Mouse (Mus musculus) embryo, embryonic 11 days (tissue): Measurements from ENCODE around the gene Ctsh.
"Not testable (repeated sequence)": the region's sequence is repeated elsewhere in the genome, so short reads cannot be mapped to it uniquely, and the experiment has no call there.

ENCODE experiments used
- DNase-seq: peaks from one replicate; pipeline ENCODE4 v3.0.0-alpha.2; 2015

Ctsh gene

DNA sequence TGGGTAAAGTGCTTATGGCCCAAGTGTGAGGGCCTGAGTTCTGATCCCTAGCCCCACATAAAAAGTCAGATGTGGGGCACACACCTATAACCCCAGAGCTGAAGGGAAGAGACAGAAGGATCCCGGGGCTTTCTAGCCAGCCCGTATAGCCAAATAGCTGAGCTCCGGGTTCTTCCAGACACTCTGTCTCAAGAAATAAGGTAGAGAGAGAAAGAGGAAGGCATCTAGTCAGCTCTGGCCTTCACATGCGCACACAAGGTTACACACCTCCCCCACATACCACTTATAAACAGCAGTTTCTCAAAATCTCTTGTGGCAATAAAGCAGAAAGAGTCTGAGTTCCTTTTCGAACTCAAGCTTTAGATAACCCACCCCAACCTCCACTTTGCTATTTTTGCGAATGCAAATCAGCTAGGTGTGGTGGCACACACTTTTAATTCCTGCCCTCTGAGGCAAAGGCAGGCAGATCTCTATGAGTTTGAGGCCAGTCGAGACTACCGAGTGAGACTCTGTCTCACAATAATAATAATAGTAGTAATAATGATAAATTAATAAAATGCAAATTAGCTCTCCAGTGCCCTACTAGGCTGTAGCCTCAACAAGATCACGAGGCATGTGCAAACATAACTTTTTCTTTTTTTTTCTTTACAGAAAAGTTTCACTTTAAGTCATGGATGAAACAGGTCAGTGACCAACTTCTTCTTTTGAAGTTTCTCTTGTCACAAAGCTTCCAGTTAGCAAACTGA is 6.0 kb downstream of the Ctsh start:
- DNase-seq, result no peak

DNA sequence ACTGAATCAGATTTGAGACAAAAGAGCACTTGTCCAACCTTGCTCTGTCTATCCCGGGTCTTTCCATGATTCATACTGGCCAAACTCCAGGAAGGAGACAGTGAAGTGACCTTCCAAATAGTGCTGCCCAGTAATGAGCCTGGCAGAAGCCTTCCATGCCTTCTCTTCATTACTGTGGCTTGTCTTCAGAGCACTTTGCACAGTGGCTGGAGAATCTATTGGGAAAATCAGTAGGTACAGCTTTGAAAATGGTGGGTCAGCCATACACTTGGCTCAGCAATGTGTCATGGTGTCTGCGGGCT is 6.6 kb downstream of the Ctsh start:
- DNase-seq, result no peak

DNA sequence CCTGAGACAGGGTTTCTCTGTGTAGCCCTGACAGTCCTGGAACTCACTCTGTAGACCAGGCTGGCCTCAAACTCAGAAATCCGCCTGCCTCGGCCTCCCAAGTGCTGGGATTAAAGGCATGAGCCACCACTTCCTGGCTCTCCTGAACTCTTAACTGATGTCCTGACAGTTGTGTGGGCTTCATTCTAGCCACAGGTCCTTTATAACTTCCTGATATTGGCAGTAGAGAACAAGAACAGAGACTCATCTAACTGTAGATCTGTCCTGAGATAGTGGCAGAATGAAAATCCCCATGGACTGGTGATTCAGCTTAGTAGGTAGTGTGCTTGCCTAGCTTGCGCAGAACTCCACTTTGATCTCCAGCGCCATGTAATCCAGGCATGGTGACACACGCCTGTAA is 7.0 kb downstream of the Ctsh start:
- not testable (repeated sequence) for DNase-seq

DNA sequence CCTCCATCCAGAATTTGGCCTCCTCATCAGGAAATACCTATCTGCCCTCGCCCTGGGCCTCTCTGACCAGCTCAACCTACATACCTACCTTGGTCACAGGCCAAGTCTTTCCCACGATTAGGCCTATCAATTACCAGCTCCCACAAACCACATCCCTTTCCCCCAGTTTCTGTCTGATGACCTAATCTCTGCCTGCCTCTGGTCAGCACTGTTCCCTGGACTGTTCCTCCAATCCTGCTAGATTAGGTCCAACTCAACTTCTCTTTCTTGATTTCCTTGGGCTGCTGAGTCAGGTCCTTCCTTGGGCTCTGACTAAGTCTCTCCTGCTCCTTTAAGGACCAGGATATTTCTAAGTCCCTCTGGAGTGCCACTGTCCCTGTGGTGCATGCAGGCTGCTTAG is 13.4 kb downstream of the Ctsh start:
- DNase-seq, result no peak

DNA sequence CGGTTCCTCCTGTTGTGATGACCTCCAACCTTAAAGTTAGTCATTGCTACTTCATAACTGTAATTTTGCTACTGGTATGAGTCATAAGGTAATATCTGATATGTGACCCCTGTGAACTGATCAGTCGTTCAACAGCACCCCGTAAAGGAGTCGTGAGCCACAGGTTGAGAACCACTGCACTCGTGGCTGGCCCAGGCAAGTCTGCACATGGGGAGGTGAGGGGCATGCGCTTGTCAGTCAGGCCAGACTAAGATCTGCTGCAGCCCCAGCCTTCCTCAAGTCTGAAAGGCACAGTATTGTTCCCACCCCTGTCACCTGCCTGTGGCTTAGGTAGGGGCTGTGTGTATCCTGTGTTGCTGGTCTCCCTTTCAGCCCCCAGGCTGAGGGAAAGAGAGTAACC is 14.8 kb downstream of the Ctsh start:
- no peak for DNase-seq

DNA sequence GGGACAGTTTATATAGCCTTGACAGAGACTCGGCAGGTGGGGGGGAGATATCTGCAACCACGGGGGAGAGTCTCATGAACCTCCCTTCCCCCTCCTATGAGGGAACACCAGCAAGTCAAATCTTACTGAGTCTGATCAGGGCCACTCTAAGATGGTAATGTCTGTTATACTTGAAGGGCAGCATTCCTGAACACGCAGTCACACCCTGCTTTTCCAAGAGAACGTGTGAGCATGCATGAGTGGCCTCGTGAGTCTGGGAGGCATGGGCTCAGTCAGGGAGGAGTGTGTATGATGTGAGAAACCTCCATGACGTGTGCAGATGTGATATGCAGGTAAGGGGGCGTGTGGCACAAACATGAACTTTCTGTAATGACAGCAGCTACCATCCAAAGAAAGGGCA is 15.5 kb downstream of the Ctsh start:
- no peak for DNase-seq

DNA sequence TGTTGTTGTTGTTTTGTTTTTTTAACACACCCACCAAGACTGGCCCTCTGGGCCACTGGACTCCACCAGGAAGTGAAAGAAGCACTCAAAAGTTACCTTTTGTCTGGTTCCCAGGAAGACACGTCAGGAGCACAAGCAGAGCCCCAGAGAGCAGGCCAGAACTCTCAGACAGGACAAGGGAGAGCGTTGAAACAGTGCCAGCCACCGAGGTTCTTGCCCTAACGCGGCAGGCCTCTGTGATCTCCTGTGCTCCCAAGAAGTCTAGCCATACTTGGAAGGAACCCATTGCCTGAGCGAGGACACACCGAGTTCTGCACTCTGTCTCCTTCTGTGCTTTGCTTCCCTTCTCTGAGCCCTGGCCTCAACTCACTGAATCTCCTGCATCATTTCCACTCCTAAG is 16.2 kb downstream of the Ctsh start:
- no peak for DNase-seq

DNA sequence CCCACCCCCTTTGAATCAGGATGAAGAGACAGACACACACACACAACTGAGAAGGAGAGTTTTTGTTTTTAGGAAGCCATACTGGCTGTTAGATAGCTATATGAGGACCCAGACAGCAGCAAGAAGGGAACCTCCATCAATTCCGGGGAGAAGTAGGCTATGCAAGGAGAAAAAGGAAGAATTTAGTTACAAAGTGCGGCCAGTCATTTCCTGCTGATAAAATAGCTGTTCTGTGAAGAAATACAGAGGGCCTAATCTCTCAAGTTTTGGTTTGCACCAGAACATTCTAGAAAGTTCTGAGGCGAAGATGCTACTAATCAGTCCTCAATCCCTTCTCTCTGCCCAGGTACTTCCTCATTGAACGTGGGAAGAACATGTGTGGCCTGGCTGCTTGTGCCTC is 21.4 kb downstream of the Ctsh start:
- DNase-seq, result no peak

DNA sequence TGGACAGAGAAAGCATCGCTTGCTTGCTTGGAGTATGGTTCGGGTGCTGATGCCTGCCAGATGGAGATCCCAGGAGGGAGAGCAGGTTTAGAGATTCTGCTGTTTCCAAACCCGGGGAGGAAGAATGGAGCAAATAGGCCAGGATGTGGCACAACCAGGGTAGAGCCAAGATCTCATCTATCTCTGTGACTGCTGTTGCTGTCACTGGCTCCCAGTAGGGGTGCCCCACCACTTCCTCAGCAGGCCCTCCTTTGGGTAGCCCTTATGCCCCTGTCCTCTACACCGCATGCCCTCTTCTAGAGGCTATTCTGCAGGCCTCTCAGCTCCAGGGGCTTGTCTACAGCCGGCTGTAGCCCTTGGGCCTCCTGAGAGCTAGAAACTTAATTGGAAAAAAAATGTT is 22.2 kb downstream of the Ctsh start:
- no peak for DNase-seq

DNA sequence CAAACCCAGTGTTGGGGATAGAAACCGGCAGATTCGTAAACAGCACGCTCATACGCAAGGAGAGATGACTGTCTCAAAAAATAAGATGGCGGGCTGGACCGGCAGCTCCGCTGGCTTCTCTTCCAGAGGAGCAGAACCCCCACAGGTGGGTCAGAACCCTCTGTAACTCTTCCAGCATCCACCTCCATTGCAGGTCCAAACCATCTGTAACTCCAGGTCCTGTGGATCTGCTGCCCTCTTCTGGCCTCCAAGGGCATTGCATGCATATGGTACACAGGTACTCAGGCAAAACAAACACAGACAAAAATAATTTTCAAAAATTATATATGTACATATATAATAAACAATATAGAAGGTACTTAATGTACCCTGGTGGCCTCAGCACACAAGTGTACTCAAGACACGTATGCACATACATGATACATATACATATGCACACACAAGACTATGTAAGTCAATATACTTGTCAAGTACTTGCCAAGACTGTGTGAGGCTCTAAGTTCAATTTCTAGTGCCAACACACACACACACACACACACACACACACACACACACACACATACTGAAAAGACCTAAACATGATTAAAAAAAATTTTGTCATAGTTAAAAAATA is 23.0 kb downstream of the Ctsh start:
- peak; percentile 45 for DNase-seq

DNA sequence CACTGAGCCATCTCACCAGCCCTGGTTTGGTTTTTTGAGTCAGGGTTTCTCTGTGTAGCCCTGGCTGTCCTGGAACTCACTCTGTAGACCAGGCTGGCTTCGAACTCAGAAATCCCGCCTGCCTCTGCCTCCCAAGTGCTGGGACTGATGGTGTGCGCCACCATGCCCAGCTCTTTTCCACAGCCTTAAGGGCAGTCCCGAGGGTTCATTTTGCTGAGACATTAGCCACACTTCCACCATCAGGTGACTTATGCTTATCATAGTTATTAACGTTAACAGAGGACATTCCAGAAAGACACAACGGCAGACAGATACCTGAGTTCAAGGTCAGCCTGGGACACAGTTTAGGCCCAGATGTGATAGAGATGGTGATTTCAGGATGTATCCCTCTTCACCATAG is 28.0 kb downstream of the Ctsh start:
- not testable (repeated sequence) for DNase-seq

DNA sequence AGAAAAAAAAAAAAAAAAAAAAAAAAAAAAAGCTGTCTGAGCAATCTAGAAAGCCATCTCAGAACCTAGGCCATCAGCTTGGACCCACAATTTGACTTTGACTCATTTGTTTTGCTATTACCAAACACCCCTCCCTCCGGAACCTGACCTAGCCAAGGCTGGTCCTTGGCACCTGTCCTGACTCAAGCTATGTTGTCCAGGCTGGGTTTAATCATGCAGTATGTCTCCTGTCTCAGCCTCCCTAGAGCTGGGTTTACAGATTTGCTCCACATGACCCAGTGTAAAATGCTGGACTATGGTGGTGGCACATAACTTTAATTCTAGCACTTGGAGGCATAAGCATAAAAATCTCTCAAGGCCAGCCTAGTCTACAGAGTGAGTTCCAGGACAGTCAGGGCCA is 29.0 kb downstream of the Ctsh start:
- DNase-seq, result no peak

DNA sequence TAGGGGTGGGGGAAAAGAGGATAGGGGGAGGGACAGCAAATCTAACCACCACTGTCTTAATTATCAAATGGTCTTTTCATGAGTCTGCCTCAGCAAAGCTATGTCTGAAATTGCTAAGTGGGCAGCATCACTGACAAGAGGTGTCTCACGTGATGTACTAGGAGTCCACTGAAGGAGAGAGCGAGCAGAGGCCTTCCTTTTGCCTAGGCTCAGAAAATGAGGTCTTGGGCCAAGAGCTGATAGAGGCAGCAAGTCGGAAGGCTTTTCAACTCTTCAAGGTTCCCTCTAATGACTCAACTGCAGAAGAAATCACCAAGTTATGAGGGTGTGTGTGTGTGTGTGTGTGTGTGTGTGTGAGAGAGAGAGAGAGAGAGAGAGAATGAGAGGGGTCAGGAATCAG is 30.2 kb downstream of the Ctsh start:
- DNase-seq, result no peak

DNA sequence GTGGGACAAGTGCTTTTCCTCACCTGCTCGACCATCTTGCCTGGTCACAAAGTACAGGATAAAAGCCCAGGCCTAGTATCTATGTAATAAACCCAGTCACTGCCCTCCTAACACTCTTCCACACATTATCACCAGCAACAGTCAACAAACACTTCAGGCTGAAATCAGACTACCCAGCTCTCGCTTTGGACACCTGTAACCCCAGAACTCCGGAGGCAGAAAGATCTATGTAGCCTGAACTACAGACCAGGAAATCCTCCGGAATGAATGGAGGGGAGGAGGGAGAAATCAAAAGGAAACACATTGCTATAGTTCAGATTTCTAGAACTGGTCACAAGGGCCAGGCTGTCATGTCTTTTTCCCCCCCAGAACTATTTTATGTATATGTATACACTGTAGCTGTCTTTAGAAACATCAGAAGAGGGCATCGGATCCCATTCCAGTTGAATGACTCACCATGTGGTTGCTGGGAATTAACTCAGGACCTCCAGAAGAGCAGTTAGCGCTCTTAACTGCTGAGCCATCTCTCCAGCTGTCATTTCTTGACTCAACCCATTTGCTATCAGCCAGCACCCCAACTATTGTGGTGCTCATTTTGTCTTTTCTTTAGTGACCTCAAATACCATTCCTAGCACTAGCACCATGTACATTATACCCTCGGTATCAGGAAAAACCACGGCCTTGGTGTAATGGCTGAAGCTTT is 31.0 kb downstream of the Ctsh start:
- no peak for DNase-seq

DNA sequence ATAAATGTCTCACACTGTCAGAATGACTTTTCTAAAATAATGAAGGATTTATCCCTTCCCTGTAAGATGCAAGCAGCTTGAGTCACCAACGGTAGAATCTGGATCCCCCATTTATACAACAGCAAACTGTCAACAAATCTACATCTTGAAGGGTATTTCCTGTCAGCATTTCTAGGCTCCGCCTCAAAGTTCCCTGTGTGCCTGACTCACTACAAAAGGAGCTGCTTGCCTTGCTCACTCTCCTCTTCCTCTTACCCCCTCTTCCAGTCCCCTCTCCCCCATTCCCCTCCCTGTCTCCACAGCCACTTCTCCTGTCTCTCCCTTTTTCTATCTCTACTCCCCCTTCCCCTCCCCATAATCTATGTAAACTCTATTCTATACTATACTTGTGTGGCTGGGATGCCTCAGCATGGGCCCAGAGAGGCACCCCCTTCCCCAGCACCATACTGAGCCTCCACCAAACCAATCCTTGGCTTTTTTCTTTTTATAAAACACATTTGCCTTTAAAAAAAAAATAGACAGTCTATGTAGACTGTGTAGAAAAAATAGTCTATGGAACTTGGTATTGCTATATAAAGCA is 34.0 kb downstream of the Ctsh start:
- DNase-seq, result no peak

DNA sequence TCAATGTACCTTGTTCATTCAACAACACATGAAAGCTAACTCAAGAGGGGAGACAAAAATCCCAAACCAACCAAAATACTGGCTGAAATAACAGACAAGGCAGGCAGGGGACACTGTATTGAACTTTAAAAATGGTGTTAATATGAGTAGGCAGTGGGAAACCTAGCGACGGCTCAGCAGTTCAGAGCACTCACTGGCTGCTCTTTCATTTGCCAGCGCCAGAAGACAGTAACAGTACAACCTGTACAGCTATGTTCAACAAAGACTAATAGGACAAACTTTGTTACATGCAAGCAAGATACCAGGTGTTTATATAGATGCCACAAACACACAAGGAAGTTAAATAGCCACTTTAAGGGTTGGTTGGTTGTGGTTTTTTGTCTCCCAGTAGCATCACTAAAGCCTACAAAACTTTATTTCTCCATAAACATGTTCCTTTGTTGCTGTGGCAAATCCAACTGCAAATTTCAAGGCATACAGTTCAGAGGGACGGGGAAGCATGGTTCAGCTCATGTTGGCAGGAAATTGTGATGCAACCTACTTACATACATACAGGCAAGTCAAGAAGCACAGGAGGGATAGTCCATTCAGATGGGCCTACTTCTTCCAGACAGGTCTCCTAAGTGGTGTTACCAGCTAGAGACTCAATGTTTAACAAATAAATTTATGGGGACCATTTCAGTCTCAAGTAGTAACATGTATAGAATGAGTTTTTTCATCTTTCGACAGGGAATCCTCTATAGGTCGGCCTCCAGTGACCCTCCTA is 35.6 kb downstream of the Ctsh start:
- no peak for DNase-seq

DNA sequence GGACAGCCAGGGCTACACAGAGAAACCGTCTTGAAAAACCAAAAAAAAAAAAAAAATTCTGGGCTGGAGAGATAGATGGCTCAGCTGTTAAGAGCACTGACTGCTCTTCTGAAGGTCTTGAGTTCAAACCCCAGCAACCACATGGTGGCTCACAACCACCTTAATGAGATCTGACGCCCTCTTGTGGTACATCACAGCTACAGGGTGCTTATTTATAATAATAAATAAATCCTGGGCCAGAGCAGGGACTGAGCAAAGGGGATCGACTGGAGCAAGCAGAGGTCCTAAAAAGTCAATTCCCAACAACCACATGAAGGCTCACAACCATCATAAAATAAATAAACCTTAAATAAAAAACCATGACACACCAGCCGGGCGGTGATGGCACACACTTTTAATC is 45.0 kb downstream of the Ctsh start:
- peak; percentile 19 for DNase-seq

DNA sequence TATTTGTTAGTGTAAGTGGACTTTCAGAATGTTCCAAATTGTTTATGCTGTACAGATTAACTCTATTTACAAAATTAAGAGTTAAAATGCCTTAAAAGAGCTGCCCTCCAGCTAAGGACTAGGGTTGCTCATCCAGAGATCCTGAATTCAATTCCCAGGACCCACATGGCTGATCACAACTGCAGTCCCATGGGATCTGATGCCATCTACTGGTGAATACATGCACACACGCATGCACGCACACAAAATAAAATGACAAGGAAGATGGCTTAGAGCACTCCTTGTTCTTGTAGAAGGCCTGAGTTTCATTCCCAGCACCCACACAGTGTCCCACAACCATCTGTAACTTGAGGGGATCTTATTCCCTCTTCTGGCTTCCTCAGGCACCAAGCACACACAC is 46.8 kb downstream of the Ctsh start:
- DNase-seq, result peak; percentile 62

DNA sequence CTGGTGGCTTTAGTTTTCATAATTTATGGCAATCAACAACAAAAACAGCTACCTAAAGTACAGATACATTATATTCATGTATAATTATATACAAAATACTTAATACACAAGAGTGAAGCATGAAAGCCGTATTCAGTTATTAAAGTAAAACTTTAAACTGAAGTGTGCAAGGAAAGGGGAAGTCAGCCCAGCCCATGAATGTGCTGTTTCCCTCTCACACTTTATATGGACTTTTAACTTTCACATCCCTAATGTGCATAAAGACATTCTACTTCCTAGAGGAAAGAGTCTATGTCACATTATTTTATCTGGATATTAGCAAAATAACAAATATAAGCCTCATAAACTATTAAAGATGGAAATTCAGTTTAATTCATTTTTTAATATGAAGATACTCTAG is 51.5 kb downstream of the Ctsh start:
- DNase-seq, result no peak

DNA sequence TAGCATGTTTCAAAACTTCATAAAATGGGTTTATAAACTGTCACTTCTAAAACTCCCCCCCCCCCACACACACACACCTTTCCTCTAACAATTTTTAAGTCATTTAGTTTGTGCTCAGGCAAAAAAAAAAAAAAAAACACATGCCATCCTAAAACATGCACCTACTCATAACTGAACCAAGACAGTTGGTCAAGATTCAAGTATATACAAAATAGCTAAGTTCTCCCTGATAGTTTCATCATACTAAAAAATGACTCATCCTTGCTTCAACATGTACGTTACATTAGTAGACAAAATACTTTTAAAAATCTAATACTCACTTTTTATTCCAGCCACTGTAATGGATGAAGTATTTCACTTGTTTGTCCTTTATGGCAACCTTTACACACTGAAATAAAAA is 53.0 kb downstream of the Ctsh start:
- no peak for DNase-seq

DNA sequence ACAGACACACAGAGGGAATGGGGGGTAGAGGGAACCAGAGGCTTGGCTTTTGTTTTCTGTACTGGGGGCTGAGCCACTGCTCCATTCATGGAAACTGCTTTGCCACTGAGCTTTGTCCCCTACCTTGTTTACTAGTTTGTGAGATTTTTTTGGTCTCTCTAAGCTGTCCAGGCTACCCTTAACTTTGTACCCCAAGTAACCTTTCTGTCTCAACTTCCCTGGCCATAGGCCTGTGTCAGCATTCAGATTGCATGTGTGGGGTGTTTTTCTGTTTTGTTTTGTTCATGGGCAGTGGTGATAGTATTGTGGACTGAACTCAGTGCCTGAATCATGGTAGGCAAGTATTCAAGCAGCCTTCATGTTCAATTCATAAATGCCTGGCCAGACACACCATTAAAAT is 54.3 kb downstream of the Ctsh start:
- DNase-seq, result no peak

DNA sequence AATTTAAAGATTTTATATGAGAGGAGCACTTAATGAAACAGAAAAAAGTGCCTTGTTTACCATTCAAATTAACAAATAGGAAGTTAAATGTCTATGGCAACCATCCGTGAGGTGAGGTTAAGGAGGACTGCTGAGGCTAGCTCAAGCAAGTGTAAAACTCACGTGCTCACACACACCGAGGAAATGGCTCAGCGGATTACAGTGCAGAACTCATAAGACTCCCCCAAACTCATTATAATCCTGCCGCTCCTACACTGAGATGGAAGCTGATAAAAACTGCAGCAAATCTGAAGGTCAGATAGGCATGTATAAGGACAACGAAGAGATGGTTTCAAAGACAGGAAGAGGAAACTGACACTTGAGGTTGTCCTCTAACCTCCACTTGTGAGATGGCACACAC is 55.4 kb downstream of the Ctsh start:
- DNase-seq, result no peak

DNA sequence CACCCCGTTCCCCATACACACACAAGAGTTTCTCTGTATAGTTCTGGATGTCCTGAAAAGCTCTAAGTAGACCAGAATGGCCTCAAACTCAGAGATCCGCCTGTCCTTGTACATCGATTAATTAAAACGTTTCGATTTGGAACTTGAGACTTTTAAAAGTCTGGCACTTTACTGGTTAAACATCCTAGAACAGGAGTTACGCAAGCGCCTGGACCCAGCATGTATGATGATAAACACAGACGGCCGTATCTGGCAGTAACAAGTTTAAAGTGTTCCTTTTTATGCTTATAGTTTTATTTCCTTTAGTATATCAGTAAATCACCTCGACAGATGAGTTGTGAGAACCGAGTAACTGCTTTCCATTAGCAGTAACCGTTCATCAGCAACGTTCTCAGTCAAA is 59.2 kb downstream of the Ctsh start:
- DNase-seq, result no peak
